Mouse (Mus musculus) heart, postnatal 14 days (tissue): Measurements from ENCODE around the gene Lmln. TPM values are rescaled to one million over a fixed set of nuclear protein-coding genes. Genes with fewer than 3 reads are reported as not detected.
"Not testable (repeated sequence)": the region's sequence is repeated elsewhere in the genome, so short reads cannot be mapped to it uniquely, and the experiment has no call there.

ENCODE experiments used
- DNase-seq, 2 experiments: peaks; one replicate each; pipeline ENCODE4 v3.0.0; 2021 to 2022
- intact Hi-C: fragments of 180-260 bp; cut with DNase I; formaldehyde crosslinking; loops from one replicate; pipeline ENCODE4 v1.15.1; 2025
- microRNA-seq, 2 experiments: library from miRNA; unstranded; fragments of <30 nt; microRNA quantifications; one replicate each; pipeline ENCODE4 v1.2.0; 2021 to 2022
- total RNA-seq, 2 experiments: library from RNA; stranded (reverse); gene quantifications; 2 replicates each; pipeline ENCODE4 v1.2.3; 2021

Lmln gene
- total RNA-seq, 2 experiments from 2014 or later = 1.9 to 5.0 TPM

DNA sequence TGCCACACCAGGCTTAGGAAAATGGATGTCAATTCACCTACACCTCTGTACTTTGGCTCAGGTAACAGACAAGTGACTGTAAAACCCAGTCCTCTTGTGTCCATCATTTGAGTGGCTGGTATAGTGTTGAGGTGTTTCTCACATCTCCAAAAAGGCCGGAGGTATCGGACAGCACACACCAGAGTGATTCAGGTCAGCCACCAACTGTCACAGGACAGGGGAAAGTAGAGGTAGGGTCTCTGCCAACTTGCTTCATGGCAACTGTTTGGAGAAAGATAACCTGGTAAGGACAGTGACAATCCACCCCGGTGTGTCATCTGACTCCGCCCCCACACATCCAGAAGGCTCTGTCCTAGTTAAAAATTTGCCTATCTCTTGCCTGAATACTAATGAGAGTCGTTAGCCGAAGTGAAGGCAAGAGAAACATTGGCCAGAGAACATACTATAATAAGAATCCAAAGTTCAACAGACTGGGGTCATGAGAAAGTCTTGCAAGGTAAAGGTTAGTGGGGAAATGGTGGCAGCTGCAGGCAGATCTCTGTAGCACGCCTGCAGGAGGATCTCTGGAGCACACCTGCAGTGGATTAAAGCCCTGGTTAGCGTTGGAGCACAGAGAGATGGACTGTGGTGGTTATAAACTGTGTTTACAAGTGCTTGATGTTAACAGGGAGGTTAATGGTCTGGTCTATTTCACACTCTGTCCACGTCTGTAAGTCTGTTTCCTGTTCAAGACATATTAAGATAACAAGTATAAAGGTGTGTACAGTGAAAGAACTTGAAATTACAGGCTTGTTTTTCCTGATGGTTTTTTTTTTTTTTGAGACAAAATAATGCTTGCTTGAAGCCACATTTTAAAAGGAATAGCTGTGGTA lies 108.6 kb downstream of the Lmln start:
- intact Hi-C loops = no loop called here
- no peak for DNase-seq

GRCm38 (mm10) chr16:33171800-33172199 lies 109.5 kb downstream of the Lmln start:
- intact Hi-C loops = no loop called here
- no peak for DNase-seq

DNA sequence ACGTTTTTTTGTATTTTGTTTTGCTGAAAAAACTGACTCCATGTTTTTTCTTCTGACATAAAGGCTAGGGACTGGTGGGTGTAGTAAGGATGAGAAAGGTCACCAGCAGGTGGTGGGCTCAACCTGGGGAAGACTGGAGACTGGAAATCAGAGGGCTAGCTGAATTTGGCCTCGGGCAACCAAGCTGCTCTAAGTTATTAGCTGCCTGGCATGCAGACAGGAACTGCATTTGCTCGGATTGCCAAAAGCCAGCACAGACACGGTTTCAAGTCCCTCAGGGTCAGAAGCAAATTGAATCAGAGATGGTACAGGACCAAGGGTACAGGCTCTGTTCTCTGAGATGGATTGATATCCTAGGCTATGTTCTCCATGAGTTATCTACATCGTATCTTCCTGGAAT lies 110.8 kb downstream of the Lmln start:
- intact Hi-C loops = no loop called here
- DNase-seq = no peak

GRCm38 (mm10) chr16:33174695-33175094 lies 112.4 kb downstream of the Lmln start:
- no peak for DNase-seq
- intact Hi-C loops = no loop called here

DNA sequence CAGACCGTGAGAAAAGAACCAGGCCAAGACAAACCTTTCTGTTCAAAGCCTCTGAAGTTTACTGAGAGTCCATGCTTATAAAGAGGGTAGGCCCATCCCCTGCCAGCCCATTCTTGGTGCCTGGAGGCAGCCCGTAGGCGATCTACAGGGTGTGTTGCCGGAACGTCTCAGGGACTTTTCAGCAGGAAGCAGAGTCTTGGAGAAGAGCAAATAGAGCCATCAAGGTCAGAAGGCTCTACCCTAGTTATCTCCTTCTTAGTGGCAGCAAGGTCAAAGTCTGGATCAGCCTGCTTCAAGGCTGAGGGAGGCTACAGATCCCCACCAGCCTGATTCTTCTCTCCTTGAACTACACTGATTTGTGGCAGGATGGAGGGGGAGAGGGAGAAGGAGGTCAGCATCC lies 114.5 kb downstream of the Lmln start:
- intact Hi-C loops, DNase-seq: not testable (repeated sequence)

Small RNA genes within 50 kb of the gene (microRNA-seq; reads per million reads assigned to microRNA genes)
- gene Gm22231 (0 reads per million in 2 experiments), gene Mir1947 (6.3 to 7.0 reads per million in 2 experiments)

Other genes starting within 250 kb of the Lmln start
- gene Fyttd1, start 185.0 kb upstream of the Lmln start, total RNA-seq = 100 to 1,000 TPM in 1 of 2 experiments, 10 to 100 TPM in 1; 99.2 to 105 TPM
- gene Rubcn, start 184.8 kb upstream of the Lmln start, total RNA-seq = 10 to 100 TPM; 31.6 to 32.1 TPM
- 10 to 100 TPM; 28.2 to 29.2 TPM for gene Lrch3, start 148.4 kb upstream of the Lmln start, total RNA-seq
- under 1 TPM; 0.60 to 0.73 TPM for gene Iqcg, start 6.3 kb upstream of the Lmln start, total RNA-seq
- 100 to 1,000 TPM; 297 to 302 TPM for gene Rpl35a, start 6.1 kb upstream of the Lmln start, total RNA-seq
- 10 to 100 TPM; 22.9 to 23.2 TPM for gene Osbpl11, start 122.5 kb downstream of the Lmln start, total RNA-seq
- gene Snx4, start 188.9 kb downstream of the Lmln start, total RNA-seq = 10 to 100 TPM; 30.9 to 34.3 TPM